ENCODE assay signal across 28 mouse cellular contexts in the genomic region with DNA sequence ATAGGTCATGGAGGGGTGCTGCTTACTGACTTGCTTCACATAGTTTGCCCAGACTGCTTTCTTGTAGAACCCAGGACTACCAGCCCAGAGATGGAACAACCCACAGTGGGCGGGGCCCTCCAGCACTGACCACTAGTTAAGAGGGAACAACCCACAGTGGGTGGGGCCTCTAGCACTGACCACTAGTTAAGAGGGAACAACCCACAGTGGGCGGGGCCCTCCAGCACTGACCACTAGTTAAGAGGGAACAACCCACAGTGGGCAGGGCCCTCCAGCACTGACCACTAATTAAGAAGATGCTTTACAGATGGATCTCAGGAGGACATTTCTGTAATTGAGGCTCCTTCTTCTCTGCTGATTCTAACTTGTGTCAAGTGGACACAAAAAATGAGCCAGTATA.
A peak's percentile ranks its signal among the peaks of the same experiment; 100 is the strongest.
DNase-seq lines count a peak whose midpoint lies in the region; ATAC-seq lines count a peak whose summit lies in the region.
"Had no signal": no experiment of that assay in that cellular context is flagged by ENCODE, and none has a peak within 500 bp of the region (broad histone marks: within the 10 kb centered on the region; RNA-seq: fewer than 3 reads in every experiment).

No protein-coding gene starts in this region.

- H3K4me2 ChIP-seq in liver, embryonic 12.5 days, result no peak overlapping the region
- no peak overlapping the region for H3K4me2 ChIP-seq in liver, embryonic 11.5 days
- H3K4me2 ChIP-seq: embryonic facial prominence, embryonic 12.5 days; forebrain, embryonic 12.5 days; hindbrain, embryonic 15.5 days; liver, embryonic 15.5 days; midbrain, embryonic 13.5 days; neural tube, embryonic 12.5 days had no signal

- H3K36me3 ChIP-seq in liver, embryonic 12.5 days, result no peaks in the 10 kb centered on the region
- H3K36me3 ChIP-seq in liver, embryonic 11.5 days (ENCODE audit: control insufficient read depth, insufficient read depth, low read length), result no peaks in the 10 kb centered on the region
- H3K36me3 ChIP-seq: embryonic facial prominence, embryonic 12.5 days; forebrain, embryonic 12.5 days; G1E; heart, embryonic 10.5 days; hindbrain, embryonic 15.5 days; liver, embryonic 15.5 days; midbrain, embryonic 13.5 days; neural tube, embryonic 12.5 days had no signal

- H3K9ac ChIP-seq in liver, embryonic 12.5 days, result no peak overlapping the region
- H3K9ac ChIP-seq in liver, embryonic 11.5 days (ENCODE audit: low read depth, low read length), result no peak overlapping the region
- H3K9ac ChIP-seq: embryonic facial prominence, embryonic 12.5 days; forebrain, embryonic 12.5 days; hindbrain, embryonic 15.5 days; liver, embryonic 15.5 days; midbrain, embryonic 13.5 days; neural tube, embryonic 12.5 days had no signal

- no peaks in the 10 kb centered on the region for H3K27me3 ChIP-seq in liver, embryonic 12.5 days (replicated peaks)
- H3K27me3 ChIP-seq in liver, embryonic 11.5 days (replicated peaks; ENCODE audit: control insufficient read depth, insufficient read depth, low read length), result no peaks in the 10 kb centered on the region
- H3K27me3 ChIP-seq: CH12.LX; embryonic facial prominence, embryonic 12.5 days; forebrain, embryonic 12.5 days; hindbrain, embryonic 15.5 days; liver, embryonic 15.5 days; megakaryocyte, embryonic 14.5 days; midbrain, embryonic 13.5 days; neural tube, embryonic 12.5 days had no signal

- DNase-seq in liver, embryonic 11.5 days (ENCODE audit: low spot score), result no peak
- peak; percentile 43 for DNase-seq in R1 (ENCODE audit: low read depth, low spot score)
- no peak for DNase-seq in left cerebral cortex, postnatal 25 days (ENCODE audit: low spot score in 2 of 2)
- DNase-seq: adrenal gland, postnatal 14 days; cerebellum, adult 11 months; cerebellum, adult 9-10 months; embryo, embryonic 11 days; gastrocnemius, postnatal 10 days; heart, postnatal 4 days; kidney, adult 11 months; kidney, postnatal 14 days; left cerebral cortex, postnatal 4 days; lung, postnatal 36 days had no signal

- intact Hi-C loops in left cerebral cortex, postnatal 25 days (cut with DNase I), result no loop called here

- WGBS in liver, embryonic 12.5 days (ENCODE audit: insufficient replicate concordance), result 77% methylated on average over 2 of the region's 2 CpGs
- WGBS in liver, embryonic 11.5 days, result 88% methylated on average over 2 of the region's 2 CpGs

- ATAC-seq in liver, embryonic 12.5 days, result peak; percentile 21; the same call in 1 of the 2 replicates
- ATAC-seq in liver, embryonic 11.5 days (replicated peaks; ENCODE audit: low FRiP score), result no peak
- peak; percentile 67 for ATAC-seq in erythroblast, adult 5-6 weeks (replicated peaks; ENCODE audit: low FRiP score, poor library complexity, severe bottlenecking)
- ATAC-seq in monocyte, adult 5-6 weeks (replicated peaks; ENCODE audit: insufficient number of reproducible peaks, low FRiP score, low TSS enrichment, poor library complexity, severe bottlenecking), result peak; percentile 64
- ATAC-seq: inflammation-experienced regulatory T-cells, adult 6 months; midbrain, embryonic 13.5 days had no signal

- no peak overlapping the region for H3K4me3 ChIP-seq in liver, embryonic 12.5 days
- H3K4me3 ChIP-seq in liver, embryonic 11.5 days (ENCODE audit: low read depth, low read length), result no peak overlapping the region
- H3K4me3 ChIP-seq: embryonic facial prominence, embryonic 12.5 days; forebrain, embryonic 12.5 days; heart, embryonic 10.5 days; hindbrain, embryonic 15.5 days; liver, embryonic 15.5 days; megakaryocyte, embryonic 14.5 days; midbrain, embryonic 13.5 days; myocyte; neural tube, embryonic 12.5 days had no signal

- H3K27ac ChIP-seq in liver, embryonic 12.5 days, result no peak overlapping the region
- H3K27ac ChIP-seq in liver, embryonic 11.5 days (ENCODE audit: low read depth, low read length), result no peak overlapping the region
- H3K27ac ChIP-seq: embryonic facial prominence, embryonic 12.5 days; forebrain, embryonic 12.5 days; heart, embryonic 10.5 days; hindbrain, embryonic 15.5 days; liver, embryonic 15.5 days; midbrain, embryonic 13.5 days; neural tube, embryonic 12.5 days had no signal

- H3K9me3 ChIP-seq in liver, embryonic 12.5 days (replicated peaks), result no peaks in the 10 kb centered on the region; the same call in 1 of the 2 replicates
- H3K9me3 ChIP-seq in liver, embryonic 11.5 days (ENCODE audit: control insufficient read depth, low read length), result no peaks in the 10 kb centered on the region
- H3K9me3 ChIP-seq: embryonic facial prominence, embryonic 12.5 days; forebrain, embryonic 12.5 days; heart, embryonic 10.5 days; hindbrain, embryonic 15.5 days; liver, embryonic 15.5 days; midbrain, embryonic 13.5 days; neural tube, embryonic 12.5 days had no signal

- no peaks in the 10 kb centered on the region for H3K4me1 ChIP-seq in liver, embryonic 12.5 days
- H3K4me1 ChIP-seq in liver, embryonic 11.5 days (replicated peaks; ENCODE audit: control insufficient read depth, insufficient read depth, low read length), result no peaks in the 10 kb centered on the region
- H3K4me1 ChIP-seq: embryonic facial prominence, embryonic 12.5 days; forebrain, embryonic 12.5 days; heart, embryonic 10.5 days; hindbrain, embryonic 15.5 days; liver, embryonic 15.5 days; megakaryocyte, embryonic 14.5 days; midbrain, embryonic 13.5 days; neural tube, embryonic 12.5 days had no signal
